Mouse (Mus musculus) left cerebral cortex, postnatal 4 days (tissue): Measurements from ENCODE around the gene Helz2. TPM values are rescaled to one million over a fixed set of nuclear protein-coding genes. Genes with fewer than 3 reads are reported as not detected.
"Not testable (repeated sequence)": the region's sequence is repeated elsewhere in the genome, so short reads cannot be mapped to it uniquely, and the experiment has no call there.

ENCODE experiments used
- DNase-seq: peaks from one replicate; pipeline ENCODE4 v3.0.0-alpha.2; 2022
- intact Hi-C: fragments of 180-260 bp; cut with DNase I; formaldehyde crosslinking; loops from one replicate; pipeline ENCODE4 v1.15.1; 2025
- total RNA-seq, 2 experiments: library from RNA; stranded (reverse); gene quantifications; 2 replicates each; pipeline ENCODE4 v1.2.3; 2021

Helz2 gene
- total RNA-seq: 1 to 10 TPM; 1.4 to 1.5 TPM

GRCm38 (mm10) chr2:181241602-181242313 lies at the start of gene Helz2:
TSS of gene Helz2 (minus strand) at chr2:181242027.
- DNase-seq: no peak
- intact Hi-C loops: no loop called here

GRCm38 (mm10) chr2:181290937-181291336 lies 49.1 kb upstream of the Helz2 start:
- DNase-seq: no peak
- intact Hi-C loops: no loop called here

GRCm38 (mm10) chr2:181288691-181289090 lies 46.9 kb upstream of the Helz2 start:
- intact Hi-C loops: no loop called here
- no peak for DNase-seq

DNA sequence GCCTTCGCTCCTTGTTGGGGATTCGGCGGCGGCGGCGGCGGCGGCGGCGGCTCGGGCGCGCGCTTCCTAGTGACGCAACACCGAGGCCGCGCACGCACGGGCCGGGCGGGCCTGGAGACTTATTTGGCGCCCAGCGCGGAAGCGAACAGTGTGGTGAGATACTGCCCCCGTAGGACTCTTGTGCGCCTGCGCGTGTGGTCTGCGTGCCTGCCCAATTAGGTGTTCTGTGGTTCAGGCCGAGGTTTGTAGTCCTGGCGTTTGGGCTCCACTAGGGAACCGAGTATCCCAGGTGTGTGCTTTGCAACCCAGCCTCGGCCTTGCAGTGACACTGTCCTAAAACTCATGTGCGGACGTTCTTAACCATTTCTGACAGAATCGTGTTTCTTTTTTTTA lies 46.1 kb upstream of the Helz2 start, which contains the start of gene Gmeb2:
Gmeb2 (minus strand) TSS at position 78 of the 393 bp plus-strand sequence.
- intact Hi-C loops: not testable (repeated sequence)

GRCm38 (mm10) chr2:181287338-181287957 lies 45.6 kb upstream of the Helz2 start:
- intact Hi-C loops: no loop called here
- DNase-seq: peak; percentile 90

More for the DNA sequence above, 46.1 kb upstream of the Helz2 start, which contains the start of gene Gmeb2:
- peak; percentile 97 for DNase-seq

GRCm38 (mm10) chr2:181286629-181287337 lies 45.0 kb upstream of the Helz2 start:
- DNase-seq: no peak
- intact Hi-C loops: no loop called here

GRCm38 (mm10) chr2:181279968-181280367 lies 38.1 kb upstream of the Helz2 start:
- no peak for DNase-seq
- intact Hi-C loops: no loop called here

- no peak for DNase-seq
- intact Hi-C loops: no loop called here
These were observed 36.0 kb upstream of the Helz2 start for GRCm38 (mm10) chr2:181277866-181278265.

- intact Hi-C loops: no loop called here
- no peak for DNase-seq
These were observed 34.9 kb upstream of the Helz2 start for GRCm38 (mm10) chr2:181276766-181277165.

- intact Hi-C loops: no loop called here
- no peak for DNase-seq
These were observed 32.8 kb upstream of the Helz2 start for GRCm38 (mm10) chr2:181274639-181275038.

GRCm38 (mm10) chr2:181273829-181274228 lies 32.0 kb upstream of the Helz2 start:
- no peak for DNase-seq
- intact Hi-C loops: no loop called here

DNA sequence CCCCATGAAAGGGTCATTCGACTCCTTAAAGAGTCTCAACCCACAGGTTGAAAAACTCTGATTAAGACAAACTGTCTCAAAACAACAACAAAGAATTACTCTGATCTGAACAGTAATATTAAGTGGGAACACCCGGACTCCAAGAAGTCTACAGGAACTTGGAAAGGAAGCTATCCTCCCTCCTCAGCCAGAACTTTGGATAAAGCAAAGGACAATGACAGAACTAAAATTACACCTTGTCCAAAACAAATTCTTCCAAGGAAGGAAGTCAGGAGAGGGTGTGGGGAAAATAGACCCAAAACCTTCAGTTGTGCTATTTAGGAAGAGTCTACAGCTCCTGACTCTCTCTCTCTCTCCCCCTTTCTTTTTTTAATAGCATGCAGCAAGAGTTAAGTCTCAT lies 30.3 kb upstream of the Helz2 start:
- intact Hi-C loops: no loop called here

DNA sequence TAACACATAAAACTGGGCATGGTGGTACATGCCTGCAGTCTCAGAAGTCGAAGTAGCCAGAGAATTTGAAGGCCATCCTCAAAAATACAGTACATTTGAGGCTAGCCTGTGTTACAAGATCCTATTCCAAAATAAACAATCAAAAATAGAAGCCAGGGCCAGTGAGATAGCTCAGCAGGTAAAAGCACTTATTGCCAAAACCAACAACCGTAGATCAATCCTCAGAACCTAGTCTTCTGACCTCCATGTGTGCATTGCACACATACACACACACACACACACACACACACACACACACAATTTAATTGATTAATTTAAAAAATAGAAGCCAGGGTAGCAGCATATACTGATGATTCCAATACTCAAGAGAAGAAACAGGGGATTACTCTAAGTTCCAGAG lies 25.0 kb upstream of the Helz2 start:
- no peak for DNase-seq
- intact Hi-C loops: no loop called here

More for the DNA sequence above, 30.3 kb upstream of the Helz2 start:
- no peak for DNase-seq

GRCm38 (mm10) chr2:181253248-181253647 lies 11.4 kb upstream of the Helz2 start:
- intact Hi-C loops: no loop called here
- DNase-seq: no peak

DNA sequence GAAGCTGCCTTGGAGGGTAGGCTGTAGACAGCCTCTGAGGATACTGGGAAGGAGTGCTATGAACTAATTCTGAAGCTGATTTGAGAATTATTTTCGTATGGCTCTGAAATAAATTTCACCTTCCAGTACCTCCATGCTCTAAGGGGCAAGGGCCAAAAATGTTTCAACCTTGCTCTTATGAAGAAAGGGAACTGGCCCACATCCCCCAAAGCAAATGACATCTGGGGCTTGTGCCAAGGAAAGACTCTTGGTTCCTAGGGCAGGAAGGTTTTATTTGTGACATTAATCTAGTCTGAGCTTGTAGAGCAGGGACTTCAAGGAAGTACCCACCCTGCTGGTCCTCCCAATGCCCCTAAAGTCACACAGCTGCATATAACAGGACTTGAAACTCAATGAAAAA lies 10.0 kb upstream of the Helz2 start:
- intact Hi-C loops: no loop called here
- DNase-seq: no peak

DNA sequence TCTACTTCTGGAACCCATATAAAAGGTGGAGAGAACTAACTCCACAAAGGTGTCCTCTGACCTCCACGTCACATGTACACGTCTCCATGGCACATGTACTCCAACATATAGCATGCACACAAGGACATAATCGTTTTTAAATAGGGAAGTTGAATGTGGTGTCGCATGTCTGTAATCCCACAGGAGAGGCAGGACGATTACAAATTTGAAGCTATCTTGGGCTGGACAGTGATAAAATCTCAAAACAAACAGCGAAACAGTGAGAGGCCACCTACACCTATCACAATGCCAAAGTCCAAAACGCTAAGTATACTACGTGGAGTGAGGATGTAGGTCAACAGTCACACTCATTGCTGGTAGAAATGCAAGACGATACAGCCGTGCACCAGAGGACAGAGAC lies 7.4 kb upstream of the Helz2 start:
- no peak for DNase-seq
- intact Hi-C loops: no loop called here

GRCm38 (mm10) chr2:181245031-181245430 lies 3.2 kb upstream of the Helz2 start:
- no peak for DNase-seq
- intact Hi-C loops: no loop called here

- intact Hi-C loops: no loop called here
These were observed 2.0 kb upstream of the Helz2 start for GRCm38 (mm10) chr2:181243706-181244394.

DNA sequence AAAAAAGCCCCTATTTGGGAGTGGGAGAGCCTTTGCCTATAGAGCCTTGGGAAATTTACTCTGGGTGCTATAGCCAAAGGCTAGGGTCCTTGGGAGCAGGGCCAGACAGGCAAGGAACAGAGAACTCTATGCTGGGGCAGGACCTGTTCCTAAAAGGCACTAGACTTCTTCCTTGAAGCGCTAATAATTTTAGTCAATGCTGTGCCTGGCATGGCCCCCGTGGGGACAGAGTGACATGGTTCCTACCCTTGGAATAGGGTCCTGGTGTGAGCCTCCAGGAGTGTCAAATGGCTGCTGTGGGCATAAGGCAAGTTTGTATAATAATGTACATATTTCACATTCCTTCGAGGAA lies 463 bp upstream of the Helz2 start:
- intact Hi-C loops: no loop called here
- no peak for DNase-seq

More at GRCm38 (mm10) chr2:181243706-181244394, 2.0 kb upstream of the Helz2 start:
- no peak for DNase-seq

DNA sequence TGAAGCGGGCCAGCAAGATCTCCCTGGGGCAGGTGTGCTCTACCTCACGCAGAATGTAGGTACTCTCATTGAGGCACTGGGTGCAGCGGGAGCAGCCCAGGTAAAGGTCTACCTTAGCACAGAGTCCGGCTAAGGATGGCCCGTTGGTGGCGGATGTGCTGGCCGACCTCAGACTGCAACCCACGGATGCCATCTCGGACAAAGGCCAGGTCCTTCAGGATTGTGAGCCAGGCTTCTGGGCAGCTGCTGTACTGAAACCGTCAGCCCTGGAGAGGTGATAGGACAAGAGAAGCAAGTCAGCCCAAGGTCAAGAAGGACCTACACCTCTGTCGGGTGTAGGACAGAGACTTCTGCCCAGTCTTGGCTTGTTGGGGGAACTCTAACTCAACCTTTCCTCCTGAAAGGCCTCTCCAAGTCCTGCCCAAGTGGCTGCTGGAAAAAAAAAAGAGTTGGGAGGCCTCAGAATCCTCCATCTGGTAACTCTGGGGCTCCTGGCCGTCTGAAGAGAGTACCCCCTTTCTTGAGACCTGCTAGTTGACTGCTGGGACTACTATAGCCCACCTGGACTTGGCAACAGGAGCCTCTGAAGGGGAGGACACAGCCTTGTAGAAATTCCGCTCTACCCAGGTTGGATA lies 904 bp downstream of the Helz2 start:
- intact Hi-C loops: no loop called here
- DNase-seq: no peak

DNA sequence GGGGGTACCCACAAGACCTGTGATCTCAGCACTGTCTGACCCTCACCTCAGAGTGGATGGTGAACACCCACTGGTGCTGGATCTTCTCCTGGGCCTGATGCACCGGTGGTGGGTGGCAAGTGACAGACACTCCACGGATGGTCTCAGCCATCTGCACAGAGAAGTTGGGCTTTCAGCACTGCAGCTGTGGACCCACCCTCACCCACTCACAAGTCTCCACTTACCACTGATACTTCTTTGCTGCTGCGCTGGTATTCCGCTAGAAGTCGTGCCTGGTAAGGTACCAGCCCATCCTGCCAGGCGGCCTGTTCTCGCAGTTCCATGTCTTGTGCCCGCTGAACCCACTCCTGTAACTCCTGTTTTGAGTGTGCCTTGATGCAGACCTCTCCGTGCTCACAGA lies 2.6 kb downstream of the Helz2 start:
- no peak for DNase-seq
- intact Hi-C loops: no loop called here
